Mouse (Mus musculus): ENCODE results near the gene Pdcd2l.
"Not testable (repeated sequence)": the region's sequence is repeated elsewhere in the genome, so short reads cannot be mapped to it uniquely, and the experiment has no call there.

GRCm38 (mm10) chr7:34176241-34176640, 20.2 kb downstream of the Pdcd2l start:
- TF ChIP-seq CTCF, EP300 (IDR thresholded peaks at IDR 0.05; ENCODE audit: low read depth): not testable (repeated sequence)

All from heart, postnatal 0 days (tissue).